Mouse (Mus musculus) liver, postnatal 0 days (tissue): ENCODE results near the gene Siah1a. TPM values are rescaled to one million over a fixed set of nuclear protein-coding genes. Genes with fewer than 3 reads are reported as not detected.

Experiments
- ATAC-seq: fragments of 200-750 bp; cut with Nextera tagmentation; 2 replicates; pipeline ENCODE4 v1.8.0; 2017; ENCODE audit warnings: mild to moderate bottlenecking, moderate library complexity
- DNase-seq: peaks from one replicate; pipeline ENCODE4 v3.0.0-alpha.2; 2016
- H3K27ac ChIP-seq: fragments of 300-500 bp; sonication (generic); 2 replicates; pipeline ENCODE4 v1.5.1; 2014; ENCODE audit warnings: antibody characterized with exemption, moderate library complexity, mild to moderate bottlenecking, low read depth
- H3K27me3 ChIP-seq: fragments of 300-500 bp; sonication (generic); 2 replicates; pipeline ENCODE4 v1.6.1; 2014; ENCODE audit warnings: low read length, control low read depth, mixed read lengths; ENCODE audit not compliant: insufficient read depth
- H3K36me3 ChIP-seq: fragments of 300-500 bp; sonication (generic); replicated peaks from 2 replicates; pipeline ENCODE4 v1.6.1; 2014; ENCODE audit warnings: mild to moderate bottlenecking, control low read depth, low read length, moderate library complexity, mixed read lengths; ENCODE audit not compliant: insufficient read depth
- H3K4me1 ChIP-seq: fragments of 300-500 bp; sonication (generic); 2 replicates; pipeline ENCODE4 v1.6.1; 2014; ENCODE audit warnings: antibody characterized with exemption, mild to moderate bottlenecking, control low read depth; ENCODE audit not compliant: insufficient read depth
- H3K4me2 ChIP-seq: fragments of 300-500 bp; sonication (generic); 2 replicates; pipeline ENCODE4 v1.6.1; 2014; ENCODE audit warnings: low read depth, mild to moderate bottlenecking, low read length, moderate library complexity, mixed read lengths
- H3K4me3 ChIP-seq: fragments of 300-500 bp; sonication (generic); 2 replicates; pipeline ENCODE4 v1.5.1; 2014; ENCODE audit warnings: low read depth, low read length
- H3K9ac ChIP-seq: fragments of 300-500 bp; sonication (generic); replicated peaks from 2 replicates; pipeline ENCODE4 v1.6.1; 2014; ENCODE audit warnings: mild to moderate bottlenecking, moderate library complexity
- H3K9me3 ChIP-seq: fragments of 300-500 bp; sonication (generic); 2 replicates; pipeline ENCODE4 v1.6.1; 2016; ENCODE audit warnings: mild to moderate bottlenecking, control low read depth, low read length, mixed read lengths
- CTCF ChIP-seq: sonication (generic); IDR thresholded peaks from 2 replicates; pipeline ENCODE4 v1.5.1; 2016; ENCODE audit warnings: antibody characterized with exemption, low read depth
- EP300 ChIP-seq: IDR thresholded peaks from 2 replicates; pipeline ENCODE4 v1.6.1; 2016; ENCODE audit warnings: antibody characterized with exemption, low read depth, mild to moderate bottlenecking
- WGBS: fragments of 180-500 bp; shearing (Covaris S2); extraction: QIAGEN DNeasy Blood & Tissue Kit; methylation state at CpG from one replicate; pipeline ENCODE4 v1.1.7; 2014; ENCODE audit not compliant: insufficient replicate concordance; 5-methylcytosine and 5-hydroxymethylcytosine counted together
- polyA plus RNA-seq: library from polyadenylated mRNA; unstranded; fragments of >200 nt; fragmentation: Nextera tagmentation; extraction: Ambion mirVana; gene quantifications from 2 replicates; pipeline ENCODE4 v1.2.1, GENCODE M21; 2015

Gene Siah1a
- polyA plus RNA-seq, 1 experiment from 2014 or later = 11.7 TPM

DNA sequence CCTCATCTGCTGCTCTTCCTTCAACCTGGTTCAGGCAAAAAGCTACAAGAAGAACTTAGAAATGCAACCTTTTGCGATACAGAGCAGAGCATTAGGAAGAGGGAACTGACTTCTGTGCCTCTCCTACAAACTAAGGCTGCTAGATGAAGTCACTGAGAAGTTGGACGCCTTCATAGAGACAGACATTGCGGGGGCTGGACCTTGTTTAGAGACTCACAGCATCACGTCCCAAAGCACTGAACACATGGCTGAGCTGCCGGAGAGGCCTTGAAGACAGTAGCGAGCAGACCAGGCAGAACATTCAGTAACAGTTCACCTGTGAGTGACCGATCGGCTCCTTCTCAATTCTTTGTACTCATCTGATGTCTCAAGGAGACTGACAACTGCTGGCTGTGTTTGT, 35.4 kb upstream of the Siah1a start:
- 81% methylated on average over 8 of the region's 8 CpGs for WGBS
- DNase-seq (no peak), ATAC-seq (no peak)
- Histone ChIP-seq H3K4me1 (no peaks in the 10 kb centered on the region), H3K4me3 (no peak overlapping the region), H3K27me3 (no peaks in the 10 kb centered on the region), H3K4me2 (no peak overlapping the region), H3K9me3 (no peaks in the 10 kb centered on the region), H3K36me3 (no peaks in the 10 kb centered on the region), H3K27ac (no peak overlapping the region), H3K9ac (no peak overlapping the region)
- TF ChIP-seq EP300 = no peak
- TF ChIP-seq CTCF = no peak

DNA sequence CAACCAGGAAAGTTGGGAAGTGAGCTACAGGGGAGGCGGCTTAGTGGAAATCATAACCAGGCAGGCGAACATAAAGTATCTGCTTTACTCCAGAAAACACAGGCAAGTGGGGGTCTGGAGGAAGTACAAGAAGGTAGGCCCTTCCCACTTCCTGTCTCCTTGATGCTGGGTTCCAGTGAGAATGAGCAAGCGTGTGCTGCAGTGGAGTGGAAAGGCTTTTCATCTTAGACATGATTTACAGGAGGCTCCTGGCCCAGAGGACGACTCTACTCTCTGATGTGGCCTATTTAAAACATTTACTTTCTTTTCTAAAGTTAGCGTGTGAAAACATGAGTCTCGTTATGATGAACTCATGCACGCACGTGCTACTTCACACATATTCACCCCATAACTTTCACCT, 33.5 kb upstream of the Siah1a start:
- Histone ChIP-seq H3K4me1 (no peaks in the 10 kb centered on the region), H3K9ac (no peak overlapping the region), H3K27me3 (no peaks in the 10 kb centered on the region), H3K9me3 (no peaks in the 10 kb centered on the region), H3K27ac (peak overlapping the region; percentile 29; the same call in 1 of the 2 replicates), H3K4me3 (no peak overlapping the region), H3K4me2 (no peak overlapping the region), H3K36me3 (no peaks in the 10 kb centered on the region)
- 60% methylated on average over 8 of the region's 8 CpGs for WGBS
- ATAC-seq (no peak), DNase-seq (no peak)
- no peak for TF ChIP-seq EP300
- no peak for TF ChIP-seq CTCF

- 68% methylated on average over 1 of the region's 1 CpGs for WGBS
- DNase-seq = no peak
Observed at GRCm38 (mm10) chr8:86769945-86770715, 24.4 kb upstream of the Siah1a start.

GRCm38 (mm10) chr8:86768499-86768898, 22.8 kb upstream of the Siah1a start:
- Histone ChIP-seq H3K27me3 (peaks cover 9% of the 10 kb centered on the region; the same call in 1 of the 2 replicates), H3K9me3 (no peaks in the 10 kb centered on the region), H3K36me3 (no peaks in the 10 kb centered on the region), H3K9ac (no peak overlapping the region), H3K27ac (no peak overlapping the region), H3K4me2 (no peak overlapping the region), H3K4me1 (peaks cover 23% of the 10 kb centered on the region), H3K4me3 (no peak overlapping the region)
- TF ChIP-seq EP300 (0 out of 2 replicates have a peak, but pooled peaks have one; percentile 40), CTCF (no peak)
- peak; percentile 53 for DNase-seq
- ATAC-seq = peak; percentile 72
- 58% methylated on average over 5 of the region's 5 CpGs for whole genome bisulfite sequencing

More at GRCm38 (mm10) chr8:86769945-86770715, 24.4 kb upstream of the Siah1a start:
- no peak overlapping the region for H3K4me3 ChIP-seq
- H3K27ac ChIP-seq = no peak overlapping the region
- H3K27me3 ChIP-seq = peaks cover 7% of the 10 kb centered on the region; the same call in 1 of the 2 replicates
- peaks cover 21% of the 10 kb centered on the region for H3K4me1 ChIP-seq
- no peak overlapping the region for H3K9ac ChIP-seq
- no peak for ATAC-seq
- H3K36me3 ChIP-seq = no peaks in the 10 kb centered on the region
- H3K4me2 ChIP-seq = no peak overlapping the region
- TF ChIP-seq CTCF (no peak), EP300 (no peak)
- no peaks in the 10 kb centered on the region for H3K9me3 ChIP-seq

GRCm38 (mm10) chr8:86766548-86767211, 20.9 kb upstream of the Siah1a start:
- peak; percentile 84 for ATAC-seq
- WGBS = 77% methylated on average over 9 of the region's 9 CpGs
- DNase-seq = peak; percentile 61
- H3K9ac ChIP-seq = no peak overlapping the region
- TF ChIP-seq CTCF (no peak), EP300 (peak; percentile 14; the same call in 1 of the 2 replicates)
- H3K36me3 ChIP-seq = no peaks in the 10 kb centered on the region
- H3K4me2 ChIP-seq = no peak overlapping the region
- H3K27ac ChIP-seq = peak overlapping the region; percentile 55
- peaks cover 12% of the 10 kb centered on the region; the same call in 1 of the 2 replicates for H3K27me3 ChIP-seq
- peaks cover 23% of the 10 kb centered on the region for H3K4me1 ChIP-seq
- H3K9me3 ChIP-seq = no peaks in the 10 kb centered on the region
- no peak overlapping the region for H3K4me3 ChIP-seq

DNA sequence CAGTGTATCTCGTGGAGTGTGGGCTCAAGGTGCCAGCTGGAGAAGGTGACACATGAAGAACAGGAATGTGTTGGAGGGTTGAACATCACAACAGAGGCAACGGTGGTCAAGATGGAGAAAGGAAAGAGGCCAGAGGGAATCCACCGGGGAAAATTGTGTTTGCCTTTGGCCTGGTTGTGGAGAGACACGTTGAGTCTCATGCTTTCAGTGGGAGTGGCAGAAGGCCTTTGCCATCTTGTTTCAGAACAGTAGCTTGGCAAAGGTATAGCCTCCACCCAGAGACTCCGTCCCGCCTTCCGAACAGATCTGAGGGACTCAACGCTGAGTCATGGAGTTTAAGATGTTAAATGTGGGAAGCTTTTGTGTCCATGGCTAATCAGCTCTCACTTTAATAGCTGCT, 19.9 kb upstream of the Siah1a start:
- Histone ChIP-seq H3K9me3 (no peaks in the 10 kb centered on the region), H3K9ac (no peak overlapping the region), H3K27ac (no peak overlapping the region), H3K4me1 (peaks cover 23% of the 10 kb centered on the region), H3K27me3 (peaks cover 5% of the 10 kb centered on the region; the same call in 1 of the 2 replicates), H3K4me2 (0 out of 2 replicates have a peak overlapping the region, but pooled peaks have one; percentile 18), H3K4me3 (no peak overlapping the region), H3K36me3 (no peaks in the 10 kb centered on the region)
- no peak for ATAC-seq
- WGBS = 87% methylated on average over 8 of the region's 8 CpGs
- no peak for DNase-seq
- no peak for TF ChIP-seq CTCF
- TF ChIP-seq EP300 = no peak
